Mouse (Mus musculus): ENCODE data around the gene Myl4. TPM values are rescaled to one million over a fixed set of nuclear protein-coding genes. Genes with fewer than 3 reads are reported as not detected.
A peak's percentile ranks its signal among the peaks of the same experiment; 100 is the strongest.

Gene Myl4
- polyA plus RNA-seq, 1 experiment from 2014 or later = 3.2 TPM

DNA sequence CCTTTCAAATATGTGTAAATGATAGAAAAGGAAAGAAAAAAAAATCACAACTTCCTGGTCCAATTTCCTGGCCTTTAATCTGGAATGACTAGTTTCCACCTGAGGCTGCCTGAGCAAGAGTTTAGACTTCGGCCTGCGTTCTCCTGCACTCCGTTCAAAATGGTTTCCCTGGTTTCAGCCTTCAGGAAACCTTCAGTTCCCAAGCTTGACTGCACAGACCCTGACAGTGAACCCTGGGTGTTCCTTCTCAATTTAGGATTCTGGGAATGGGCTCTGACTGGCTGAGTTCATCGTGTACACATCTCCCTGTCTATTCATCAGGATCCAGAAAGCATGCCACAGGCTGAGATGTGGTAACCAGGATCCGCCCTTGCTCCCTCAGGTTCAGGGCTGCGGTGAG is 53.7 kb downstream of the Myl4 start:
- H3K4me3 ChIP-seq (replicated peaks; ENCODE audit: low read depth, low read length) = no peak overlapping the region
- no peak overlapping the region for H3K27ac ChIP-seq (replicated peaks; ENCODE audit: low read depth, low read length)
- ATAC-seq (ENCODE audit: low FRiP score, low TSS enrichment) (no peak), DNase-seq (no peak)
- no peak overlapping the region for H3K4me2 ChIP-seq (ENCODE audit: low read length)
- H3K9me3 ChIP-seq (ENCODE audit: control insufficient read depth, low read length) = no peaks in the 10 kb centered on the region
- 0 out of 2 replicates have a peak, but pooled peaks cover 4% of the 10 kb centered on the region for H3K27me3 ChIP-seq (ENCODE audit: control insufficient read depth, insufficient read depth, low read length)
- H3K36me3 ChIP-seq (ENCODE audit: control insufficient read depth, insufficient read depth, low read length) = no peaks in the 10 kb centered on the region
- WGBS = 45% methylated on average over 6 of the region's 6 CpGs
- peaks cover 6% of the 10 kb centered on the region; the same call in 1 of the 2 replicates for H3K4me1 ChIP-seq (ENCODE audit: control insufficient read depth, insufficient read depth, low read length)
- H3K9ac ChIP-seq (replicated peaks; ENCODE audit: low read length) = no peak overlapping the region

DNA sequence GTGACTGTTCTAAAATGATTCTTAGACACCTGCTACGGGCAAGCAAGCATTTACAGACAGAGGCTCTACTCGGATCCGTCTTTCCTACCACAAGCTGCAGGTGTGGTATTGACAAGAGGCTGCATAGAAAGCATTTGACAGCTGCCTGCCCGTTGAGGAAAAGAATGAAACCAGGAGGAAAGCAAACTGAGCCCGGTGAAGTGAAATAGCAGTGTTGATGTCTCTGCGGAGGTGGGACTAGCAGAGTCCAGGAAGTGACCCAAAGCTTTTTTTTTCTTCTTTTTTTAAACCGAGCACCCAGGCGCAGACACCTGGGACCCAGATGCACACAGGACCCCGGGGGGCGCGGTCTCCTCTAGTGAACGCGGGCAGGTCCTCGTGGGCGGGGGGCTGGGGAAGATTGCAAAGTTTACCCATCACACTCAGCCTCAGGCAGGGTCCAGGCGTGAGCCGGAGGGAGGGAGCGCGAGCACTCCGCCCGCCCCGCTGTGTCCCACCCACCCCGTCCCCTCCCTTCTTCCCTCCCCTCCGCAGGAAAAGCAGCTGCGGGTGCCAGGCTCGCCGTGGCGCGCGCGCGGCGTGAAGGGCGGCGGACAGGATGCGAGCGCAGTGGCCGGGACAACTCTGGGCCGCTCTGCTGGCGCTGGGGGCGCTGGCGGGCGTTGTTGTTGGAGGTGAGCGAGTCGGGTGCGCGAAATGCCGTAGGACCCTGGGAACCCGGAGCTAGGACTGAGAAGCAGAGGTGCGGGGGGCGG is 57.2 kb downstream of the Myl4 start, which contains the start of gene Itgb3:
Gene Itgb3, plus strand, starts transcription at position 510 of the 755 bp plus-strand sequence.
- no peak within 1 kb of the TSS for H3K27ac ChIP-seq (replicated peaks; ENCODE audit: low read depth, low read length)
- H3K4me3 ChIP-seq (replicated peaks; ENCODE audit: low read depth, low read length) = peak within 1 kb of the TSS; percentile 54
- H3K9me3 ChIP-seq (ENCODE audit: control insufficient read depth, low read length) = no peaks in the 10 kb centered on the region
- peak within 1 kb of the TSS; percentile 57 for H3K9ac ChIP-seq (replicated peaks; ENCODE audit: low read length)
- H3K4me2 ChIP-seq (ENCODE audit: low read length) = peak within 1 kb of the TSS; percentile 88
- 0 out of 2 replicates have a peak, but pooled peaks cover 6% of the 10 kb centered on the region for H3K27me3 ChIP-seq (ENCODE audit: control insufficient read depth, insufficient read depth, low read length)
- peaks cover 6% of the 10 kb centered on the region; the same call in 1 of the 2 replicates for H3K4me1 ChIP-seq (ENCODE audit: control insufficient read depth, insufficient read depth, low read length)
- DNase-seq (peak; percentile 87), ATAC-seq (ENCODE audit: low FRiP score, low TSS enrichment) (peak; percentile 75)
- no peaks in the 10 kb centered on the region for H3K36me3 ChIP-seq (ENCODE audit: control insufficient read depth, insufficient read depth, low read length)
- 1% methylated on average over 50 of the region's 51 CpGs for WGBS

DNA sequence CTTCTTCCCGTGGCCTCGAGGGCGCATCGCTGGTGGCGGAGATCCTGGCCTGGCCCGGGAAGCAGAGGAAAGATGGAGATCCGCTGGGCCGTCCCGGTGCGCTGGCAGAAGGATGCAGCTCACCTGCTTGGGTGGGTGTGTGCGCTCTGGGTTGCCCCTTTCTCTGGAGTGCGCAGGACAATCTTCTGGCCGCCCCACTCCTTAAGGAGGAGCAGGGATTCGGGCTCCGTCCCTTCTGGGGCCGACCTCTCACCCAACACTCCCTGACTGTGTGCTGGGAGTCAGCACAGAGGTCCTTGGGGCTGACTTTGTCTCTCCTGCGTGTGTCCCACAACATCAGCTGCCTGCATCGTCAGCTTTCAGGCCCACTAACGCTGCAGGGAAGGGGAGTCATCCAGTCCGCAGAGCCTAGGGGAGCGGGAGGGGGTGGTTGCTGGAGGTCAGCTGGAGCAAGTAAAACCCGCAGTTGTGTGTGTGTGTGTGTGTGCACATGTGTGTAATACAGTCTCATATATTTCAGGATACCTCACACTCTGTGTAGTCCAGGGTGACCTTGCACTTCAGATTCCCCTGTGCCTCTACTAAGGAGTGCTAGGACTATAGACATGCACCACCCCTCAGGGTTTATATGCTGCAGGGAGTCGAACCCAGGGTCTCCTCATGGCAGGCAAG is 57.9 kb downstream of the Myl4 start:
- Histone ChIP-seq H3K27me3 (ENCODE audit: control insufficient read depth, insufficient read depth, low read length) (0 out of 2 replicates have a peak, but pooled peaks cover 6% of the 10 kb centered on the region), H3K36me3 (ENCODE audit: control insufficient read depth, insufficient read depth, low read length) (no peaks in the 10 kb centered on the region), H3K9me3 (ENCODE audit: control insufficient read depth, low read length) (no peaks in the 10 kb centered on the region), H3K27ac (replicated peaks; ENCODE audit: low read depth, low read length) (no peak overlapping the region), H3K4me2 (ENCODE audit: low read length) (peak overlapping the region; percentile 88), H3K9ac (replicated peaks; ENCODE audit: low read length) (peak overlapping the region; percentile 57), H3K4me3 (replicated peaks; ENCODE audit: low read depth, low read length) (peak overlapping the region; percentile 54), H3K4me1 (ENCODE audit: control insufficient read depth, insufficient read depth, low read length) (peaks cover 6% of the 10 kb centered on the region; the same call in 1 of the 2 replicates)
- ATAC-seq (ENCODE audit: low FRiP score, low TSS enrichment) = peak; percentile 17; the same call in 1 of the 2 replicates
- DNase-seq = peak; percentile 28
- WGBS = 2% methylated on average over 22 of the region's 23 CpGs

DNA sequence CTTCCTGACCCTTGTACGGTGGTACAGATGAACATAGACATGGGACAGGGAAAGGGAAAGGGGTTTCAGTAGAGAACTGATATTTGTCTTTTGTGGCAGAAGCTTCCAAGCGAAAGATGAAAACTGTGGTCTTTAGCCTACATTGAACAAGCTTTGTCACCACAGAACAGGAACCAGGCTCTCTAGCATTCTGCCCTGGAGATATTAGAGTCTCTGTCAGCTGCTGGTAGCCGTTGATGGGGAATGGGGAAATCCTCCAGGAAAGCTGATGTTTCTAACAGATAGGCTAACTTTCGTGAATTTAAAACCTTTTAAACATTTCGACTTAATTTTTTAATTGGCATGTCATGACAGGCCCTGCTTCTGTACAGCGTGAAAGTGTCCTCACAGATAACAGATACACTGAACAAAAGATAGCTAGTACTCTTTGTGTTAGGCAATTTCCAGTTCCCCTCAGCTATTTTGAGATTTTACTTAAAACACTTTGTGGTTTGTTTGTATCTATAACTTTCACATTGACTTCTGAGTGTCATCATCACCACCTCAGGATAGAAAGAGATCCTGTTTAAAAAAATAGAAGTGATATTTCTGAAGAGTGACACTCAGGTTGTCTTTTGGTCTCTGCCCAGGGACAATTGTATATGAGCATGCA is 58.7 kb downstream of the Myl4 start:
- Histone ChIP-seq H3K27ac (replicated peaks; ENCODE audit: low read depth, low read length) (no peak overlapping the region), H3K4me1 (ENCODE audit: control insufficient read depth, insufficient read depth, low read length) (peaks cover 6% of the 10 kb centered on the region; the same call in 1 of the 2 replicates), H3K36me3 (ENCODE audit: control insufficient read depth, insufficient read depth, low read length) (no peaks in the 10 kb centered on the region), H3K9ac (replicated peaks; ENCODE audit: low read length) (no peak overlapping the region), H3K4me2 (ENCODE audit: low read length) (no peak overlapping the region), H3K27me3 (ENCODE audit: control insufficient read depth, insufficient read depth, low read length) (0 out of 2 replicates have a peak, but pooled peaks cover 6% of the 10 kb centered on the region), H3K4me3 (replicated peaks; ENCODE audit: low read depth, low read length) (no peak overlapping the region), H3K9me3 (ENCODE audit: control insufficient read depth, low read length) (no peaks in the 10 kb centered on the region)
- 69% methylated on average over 6 of the region's 6 CpGs for WGBS
- ATAC-seq (ENCODE audit: low FRiP score, low TSS enrichment) (no peak), DNase-seq (no peak)

DNA sequence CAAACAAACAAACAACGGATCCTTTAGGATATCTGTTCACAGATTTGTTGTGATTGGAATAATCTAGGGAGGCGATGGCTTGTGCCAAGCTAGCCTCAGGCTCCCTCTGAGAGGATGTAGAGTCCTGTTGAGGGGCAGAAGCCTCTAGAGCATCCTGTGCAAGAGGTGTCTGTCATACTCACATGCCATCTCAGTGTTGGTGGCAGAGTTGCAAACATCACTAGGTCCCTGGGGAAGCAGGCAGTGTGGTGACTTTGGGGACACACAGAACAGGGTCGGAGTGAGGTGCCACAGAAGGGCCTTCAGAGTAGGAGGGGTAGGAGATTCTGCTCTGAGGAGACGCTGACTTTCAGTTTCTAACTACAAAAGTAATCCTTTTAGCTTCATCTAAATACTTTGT is 59.3 kb downstream of the Myl4 start:
- H3K4me2 ChIP-seq (ENCODE audit: low read length) = no peak overlapping the region
- ATAC-seq (ENCODE audit: low FRiP score, low TSS enrichment) (no peak), DNase-seq (no peak)
- WGBS = 62% methylated on average over 4 of the region's 4 CpGs
- no peak overlapping the region for H3K4me3 ChIP-seq (replicated peaks; ENCODE audit: low read depth, low read length)
- no peaks in the 10 kb centered on the region for H3K9me3 ChIP-seq (ENCODE audit: control insufficient read depth, low read length)
- peaks cover 6% of the 10 kb centered on the region; the same call in 1 of the 2 replicates for H3K4me1 ChIP-seq (ENCODE audit: control insufficient read depth, insufficient read depth, low read length)
- H3K27ac ChIP-seq (replicated peaks; ENCODE audit: low read depth, low read length) = no peak overlapping the region
- H3K36me3 ChIP-seq (ENCODE audit: control insufficient read depth, insufficient read depth, low read length) = no peaks in the 10 kb centered on the region
- H3K9ac ChIP-seq (replicated peaks; ENCODE audit: low read length) = no peak overlapping the region
- 0 out of 2 replicates have a peak, but pooled peaks cover 6% of the 10 kb centered on the region for H3K27me3 ChIP-seq (ENCODE audit: control insufficient read depth, insufficient read depth, low read length)

DNA sequence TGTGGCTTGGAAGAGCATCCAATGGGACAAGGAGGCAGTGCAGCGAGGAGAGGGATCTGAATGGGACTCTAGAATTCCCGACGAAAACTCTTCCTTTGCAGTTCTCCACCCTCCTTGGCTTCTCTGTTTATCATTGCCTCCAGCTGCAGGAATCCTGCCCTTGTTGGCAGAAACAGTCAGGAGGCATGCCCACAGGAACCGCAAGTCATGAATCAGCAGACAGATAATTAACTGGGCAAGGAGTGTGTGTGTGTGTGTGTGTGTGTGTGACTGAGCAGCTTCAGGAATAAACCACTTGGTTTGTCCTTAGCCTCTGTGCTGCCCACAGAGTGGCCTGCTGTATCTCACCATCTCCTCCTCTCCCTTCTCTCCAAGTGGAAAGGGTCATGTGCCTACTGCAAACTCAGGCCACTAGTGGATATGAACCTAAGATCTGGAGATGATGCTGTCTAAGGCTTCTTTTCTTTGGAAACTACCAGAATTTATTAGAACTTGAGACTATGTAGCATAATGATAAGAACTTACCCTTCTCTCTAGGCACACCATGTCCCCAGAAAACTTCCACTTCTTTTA is 61.2 kb downstream of the Myl4 start:
- Histone ChIP-seq H3K9me3 (ENCODE audit: control insufficient read depth, low read length) (no peaks in the 10 kb centered on the region), H3K27ac (replicated peaks; ENCODE audit: low read depth, low read length) (no peak overlapping the region), H3K4me3 (replicated peaks; ENCODE audit: low read depth, low read length) (no peak overlapping the region), H3K27me3 (ENCODE audit: control insufficient read depth, insufficient read depth, low read length) (0 out of 2 replicates have a peak, but pooled peaks cover 6% of the 10 kb centered on the region), H3K9ac (replicated peaks; ENCODE audit: low read length) (no peak overlapping the region), H3K4me2 (ENCODE audit: low read length) (no peak overlapping the region), H3K4me1 (ENCODE audit: control insufficient read depth, insufficient read depth, low read length) (peaks cover 6% of the 10 kb centered on the region; the same call in 1 of the 2 replicates), H3K36me3 (ENCODE audit: control insufficient read depth, insufficient read depth, low read length) (no peaks in the 10 kb centered on the region)
- no peak for ATAC-seq (ENCODE audit: low FRiP score, low TSS enrichment)
- no peak for DNase-seq
- WGBS = 49% methylated on average over 4 of the region's 4 CpGs

DNA sequence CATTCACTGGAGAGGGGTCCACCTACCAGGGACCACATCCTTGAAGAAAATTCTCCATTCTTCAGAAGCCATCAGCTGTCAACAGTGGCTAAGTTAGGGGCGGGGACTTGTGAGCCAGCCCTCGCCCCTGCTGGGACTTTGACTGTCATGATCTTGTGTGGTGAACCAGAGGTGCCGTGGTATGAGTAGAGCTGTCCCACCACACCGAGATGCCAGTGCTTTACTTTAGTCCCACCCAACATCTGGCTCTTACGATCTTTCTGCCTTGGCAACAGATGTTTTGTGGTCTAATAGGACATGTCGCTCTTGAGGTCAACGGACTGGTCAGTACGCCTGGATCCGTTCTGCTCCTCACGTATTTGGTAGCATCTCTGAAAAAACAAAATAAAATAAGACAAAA is 63.1 kb downstream of the Myl4 start:
- ATAC-seq (ENCODE audit: low FRiP score, low TSS enrichment) = no peak
- H3K4me3 ChIP-seq (replicated peaks; ENCODE audit: low read depth, low read length) = no peak overlapping the region
- H3K9ac ChIP-seq (replicated peaks; ENCODE audit: low read length) = no peak overlapping the region
- H3K27me3 ChIP-seq (ENCODE audit: control insufficient read depth, insufficient read depth, low read length) = 0 out of 2 replicates have a peak, but pooled peaks cover 4% of the 10 kb centered on the region
- whole genome bisulfite sequencing = 83% methylated on average over 10 of the region's 10 CpGs
- no peak overlapping the region for H3K4me2 ChIP-seq (ENCODE audit: low read length)
- no peak for DNase-seq
- H3K27ac ChIP-seq (replicated peaks; ENCODE audit: low read depth, low read length) = no peak overlapping the region
- no peaks in the 10 kb centered on the region for H3K36me3 ChIP-seq (ENCODE audit: control insufficient read depth, insufficient read depth, low read length)
- H3K9me3 ChIP-seq (ENCODE audit: control insufficient read depth, low read length) = no peaks in the 10 kb centered on the region
- H3K4me1 ChIP-seq (ENCODE audit: control insufficient read depth, insufficient read depth, low read length) = peaks cover 1% of the 10 kb centered on the region; the same call in 1 of the 2 replicates

DNA sequence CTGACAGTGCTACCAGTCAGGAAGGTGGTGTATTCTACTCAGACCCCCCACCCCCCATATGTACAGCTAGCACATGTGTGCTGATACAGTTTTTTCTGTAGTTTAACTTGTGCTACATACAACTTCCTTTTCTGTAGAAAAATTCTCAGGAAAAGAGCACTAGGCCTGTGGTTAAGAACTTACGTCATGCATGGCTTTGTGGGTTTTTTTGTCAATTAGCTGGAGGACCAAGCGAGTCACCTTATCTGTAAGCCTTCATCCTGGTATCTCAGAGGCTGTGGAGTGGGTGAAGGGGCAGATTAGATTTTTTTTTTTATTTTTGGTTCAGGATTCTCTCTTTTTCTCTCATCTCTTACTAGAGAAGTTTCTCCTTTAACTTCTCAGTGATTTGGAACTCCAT is 63.7 kb downstream of the Myl4 start:
- Histone ChIP-seq H3K27ac (replicated peaks; ENCODE audit: low read depth, low read length) (no peak overlapping the region), H3K9ac (replicated peaks; ENCODE audit: low read length) (no peak overlapping the region), H3K36me3 (ENCODE audit: control insufficient read depth, insufficient read depth, low read length) (no peaks in the 10 kb centered on the region), H3K4me1 (ENCODE audit: control insufficient read depth, insufficient read depth, low read length) (0 out of 2 replicates have a peak, but pooled peaks cover under 1% of the 10 kb centered on the region), H3K9me3 (ENCODE audit: control insufficient read depth, low read length) (no peaks in the 10 kb centered on the region), H3K4me2 (ENCODE audit: low read length) (no peak overlapping the region), H3K27me3 (ENCODE audit: control insufficient read depth, insufficient read depth, low read length) (0 out of 2 replicates have a peak, but pooled peaks cover 3% of the 10 kb centered on the region), H3K4me3 (replicated peaks; ENCODE audit: low read depth, low read length) (no peak overlapping the region)
- ATAC-seq (ENCODE audit: low FRiP score, low TSS enrichment) (no peak), DNase-seq (no peak)
- WGBS = 86% methylated on average over 2 of the region's 2 CpGs

Data from midbrain, embryonic 14.5 days (tissue).